Mouse (Mus musculus) stomach, postnatal 0 days (tissue): ENCODE results near the gene Hyal1.

Experiments
- CTCF ChIP-seq: IDR thresholded peaks from 2 replicates; pipeline ENCODE4 v1.5.1; 2016; ENCODE audit warnings: antibody characterized with exemption, low read depth, mild to moderate bottlenecking, moderate library complexity
- EP300 ChIP-seq: optimal IDR thresholded peaks from 2 replicates; pipeline ENCODE3; 2016; ENCODE audit warnings: antibody characterized with exemption

DNA sequence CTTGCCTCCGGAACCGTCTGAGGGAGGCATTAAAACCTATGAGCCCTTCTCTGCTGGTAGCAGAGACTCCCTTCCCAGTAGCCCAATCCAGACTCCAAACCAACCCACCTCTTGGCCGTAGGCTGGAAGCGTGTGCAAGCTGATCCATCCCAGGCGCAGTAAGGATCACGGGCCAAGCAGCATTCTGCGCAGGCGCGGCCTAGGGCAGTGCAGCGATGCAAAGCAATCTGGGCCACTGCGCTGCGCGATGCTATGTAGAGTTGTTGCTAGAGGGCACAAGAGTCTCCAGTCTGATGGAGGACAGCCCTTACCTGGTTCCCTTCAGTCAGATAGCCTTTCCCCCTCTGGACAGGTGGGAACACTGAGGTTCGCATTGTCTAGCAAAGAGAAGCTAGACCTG lies 23.1 kb downstream of the Hyal1 start:
- TF ChIP-seq CTCF (no peak), EP300 (no peak)
